ENCODE assay signal across 23 mouse cellular contexts in genomic region chr16:30427466-30427865, GRCm38 (mm10). TPM values are rescaled to one million over a fixed set of nuclear protein-coding genes. Genes with fewer than 3 reads are reported as not detected.
DNase-seq lines count a peak whose midpoint lies in the region; TF ChIP-seq lines count a peak whose summit lies in the region.
"Had no signal": no experiment of that assay in that cellular context is flagged by ENCODE, and none has a peak within 500 bp of the region (broad histone marks: within the 10 kb centered on the region; RNA-seq: fewer than 3 reads in every experiment).

No protein-coding gene starts in this region.

- DNase-seq in heart, adult 11 months = peak; percentile 77
- no peak for DNase-seq in heart, adult 9 months (ENCODE audit: low spot score in 2 of 2)
- peak; percentile 23 for DNase-seq in kidney, adult 2 months
- no peak for DNase-seq in kidney, adult 9 months
- DNase-seq in 3T3-L1 (ENCODE audit: low read depth, low spot score) (peak; percentile 54), NIH3T3 (ENCODE audit: low read depth) (peak; percentile 33)
- DNase-seq in ovary, postnatal 14 days (ENCODE audit: low spot score) = no peak
- DNase-seq: adrenal gland, adult 2 months; adrenal gland, postnatal 10 days; B cell, adult 2 months; cerebellum, adult 11 months; cerebellum, adult 18-20 months; cerebellum, adult 8-10 months; cerebellum, adult 9-11 months; cerebellum, postnatal 14 days; cerebellum, postnatal 36 days; embryo, embryonic 11 days had no signal

- H3K36me3 ChIP-seq in kidney, adult 2 months (ENCODE audit: control insufficient read depth, insufficient read depth, low read length) = no peaks in the 10 kb centered on the region
- H3K36me3 ChIP-seq: embryonic facial prominence, embryonic 13.5 days; embryonic facial prominence, embryonic 15.5 days; forebrain, embryonic 10.5 days; forebrain, embryonic 12.5 days; G1E had no signal

- no peak overlapping the region for H3K4me3 ChIP-seq in kidney, adult 2 months (ENCODE audit: insufficient read depth, low read depth, low read length)
- H3K4me3 ChIP-seq: embryonic facial prominence, embryonic 13.5 days; embryonic facial prominence, embryonic 15.5 days; erythroblast, embryonic 14.5 days; forebrain, embryonic 10.5 days; forebrain, embryonic 12.5 days had no signal

- H3K4me1 ChIP-seq in kidney, adult 2 months (ENCODE audit: control insufficient read depth, insufficient read depth, low read length) = no peaks in the 10 kb centered on the region
- H3K4me1 ChIP-seq: embryonic facial prominence, embryonic 13.5 days; embryonic facial prominence, embryonic 15.5 days; forebrain, embryonic 10.5 days; forebrain, embryonic 12.5 days had no signal

- H3K27ac ChIP-seq in kidney, adult 2 months (ENCODE audit: insufficient read depth, low read depth, low read length) = no peak overlapping the region
- H3K27ac ChIP-seq: embryonic facial prominence, embryonic 13.5 days; embryonic facial prominence, embryonic 15.5 days; forebrain, embryonic 10.5 days; forebrain, embryonic 12.5 days had no signal

- 71% methylated on average over 4 of the region's 4 CpGs for WGBS in kidney, adult 2 months

- H3K27me3 ChIP-seq in kidney, adult 2 months (replicated peaks; ENCODE audit: control insufficient read depth, insufficient read depth, low read length) = no peaks in the 10 kb centered on the region
- H3K27me3 ChIP-seq: embryonic facial prominence, embryonic 13.5 days; embryonic facial prominence, embryonic 15.5 days; forebrain, embryonic 12.5 days had no signal

- no peak for TF ChIP-seq CTCF in kidney, adult 2 months (conservative IDR thresholded peaks at IDR 0.05; ENCODE audit: insufficient read depth, insufficient read length, low read depth, low read length)

- no peak for TF ChIP-seq POLR2A in kidney, adult 2 months (IDR thresholded peaks at IDR 0.05; ENCODE audit: low read depth, low read length)

RNA-seq across cellular contexts. Expression of gene Atp13a3, which starts 21.7 kb away (rescaled TPM):
- 23.5 and 25.4 TPM in 2 replicates for polyA plus RNA-seq in kidney, adult 2 months (2012; rRNA removed)

Comparison
In these comparisons a context has a peak if more than half of its experiments do, and no peak if none do; other contexts are left out.
1. DNase-seq: peak in heart, adult 11 months (single experiment), kidney, adult 2 months (single experiment), 3T3-L1 (single experiment) and NIH3T3 (single experiment); none in heart, adult 9 months (0 of 2), kidney, adult 9 months (single experiment) and ovary, postnatal 14 days (single experiment).